Comparison of ENCODE assay signal across 9 mouse cellular contexts in the genomic region with DNA sequence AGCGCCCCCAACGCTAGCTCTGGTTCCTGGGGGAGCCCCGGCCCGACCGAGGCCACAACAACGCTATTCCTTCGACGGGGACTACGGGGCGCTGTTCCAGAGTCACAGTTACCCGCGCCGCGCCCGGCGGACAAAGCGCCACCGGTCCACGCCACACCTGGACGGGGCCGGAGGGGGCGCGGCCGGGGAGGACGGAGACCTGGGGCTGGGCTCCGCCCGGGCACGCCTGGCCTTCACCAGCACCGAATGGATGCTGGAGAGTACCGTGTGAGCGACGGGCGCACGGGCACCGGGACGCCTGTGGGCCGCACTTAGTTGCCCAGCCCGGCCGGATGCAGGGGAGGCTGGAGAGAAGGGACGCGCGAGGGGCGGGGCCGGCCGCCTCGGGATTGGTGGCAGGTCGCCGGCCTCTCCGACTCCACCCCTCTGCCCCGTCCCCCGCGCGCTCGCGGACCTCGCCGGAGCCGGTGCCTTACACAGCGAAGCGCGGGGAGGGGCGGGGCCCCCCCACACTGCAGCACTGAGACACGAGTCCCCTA. TPM values are rescaled to one million over a fixed set of nuclear protein-coding genes. Genes with fewer than 3 reads are reported as not detected.
DNase-seq lines count a peak whose midpoint lies in the region; ATAC-seq and TF ChIP-seq lines count a peak whose summit lies in the region.
"Had no signal": no experiment of that assay in that cellular context is flagged by ENCODE, and none has a peak within 500 bp of the region (broad histone marks: within the 10 kb centered on the region; RNA-seq: fewer than 3 reads in every experiment).

No protein-coding gene starts in this region.

- 1% methylated on average over 54 of the region's 63 CpGs for WGBS in heart, embryonic 12.5 days
- 1% methylated on average over 44 of the region's 63 CpGs for WGBS in kidney, embryonic 14.5 days
- 4% methylated on average over 45 of the region's 63 CpGs for WGBS in lung, postnatal 0 days

- no peaks in the 10 kb centered on the region for H3K9me3 ChIP-seq in heart, embryonic 12.5 days (replicated peaks)
- H3K9me3 ChIP-seq in kidney, embryonic 14.5 days (ENCODE audit: control insufficient read depth, low read length), result no peaks in the 10 kb centered on the region
- H3K9me3 ChIP-seq in lung, postnatal 0 days (ENCODE audit: low read length), result no peaks in the 10 kb centered on the region

- peak overlapping the region; percentile 93 for H3K4me2 ChIP-seq in heart, embryonic 12.5 days
- peak overlapping the region; percentile 88 for H3K4me2 ChIP-seq in kidney, embryonic 14.5 days (replicated peaks; ENCODE audit: low read depth, low read length)
- H3K4me2 ChIP-seq in lung, postnatal 0 days (replicated peaks; ENCODE audit: low read depth, low read length), result peak overlapping the region; percentile 93

- TF ChIP-seq EP300 in lung, postnatal 0 days (IDR thresholded peaks at IDR 0.05), result no peak

- ATAC-seq in heart, embryonic 12.5 days (ENCODE audit: insufficient number of reproducible peaks, low FRiP score), result peak; percentile 80
- ATAC-seq in kidney, embryonic 14.5 days (ENCODE audit: low FRiP score, low TSS enrichment), result peak; percentile 86
- ATAC-seq in lung, postnatal 0 days, result peak; percentile 89

- TF ChIP-seq POLR2A in brain, embryonic 14.5 days (IDR thresholded peaks at IDR 0.05; ENCODE audit: borderline replicate concordance, extremely low read depth, insufficient read depth, insufficient read length, poor library complexity, severe bottlenecking), result 0 out of 2 replicates have a peak, but pooled peaks have one; percentile 21

- peak; percentile 57 for DNase-seq in gastrocnemius, adult 2 months
- DNase-seq in gastrocnemius, postnatal 36 days, result no peak
- peak; percentile 54 for DNase-seq in brain, embryonic 14.5 days (ENCODE audit: low read depth)
- DNase-seq in lung, postnatal 0 days (ENCODE audit: low spot score), result peak; percentile 79
- peak; percentile 81 for DNase-seq in retina, postnatal 1 day
- DNase-seq in MN1 (ENCODE audit: low spot score), result no peak

- H3K9ac ChIP-seq in heart, embryonic 12.5 days, result peak overlapping the region; percentile 76
- peak overlapping the region; percentile 74 for H3K9ac ChIP-seq in kidney, embryonic 14.5 days (ENCODE audit: low read depth, low read length)
- peak overlapping the region; percentile 34 for H3K9ac ChIP-seq in lung, postnatal 0 days (replicated peaks; ENCODE audit: low read depth)

- TF ChIP-seq CTCF in gastrocnemius, adult 2 months (IDR thresholded peaks at IDR 0.05), result 0 out of 2 replicates have a peak, but pooled peaks have one; percentile 2
- TF ChIP-seq CTCF in brain, embryonic 14.5 days (IDR thresholded peaks at IDR 0.05; ENCODE audit: borderline replicate concordance, extremely low read depth, insufficient read depth, insufficient read length), result no peak
- peak; percentile 48 for TF ChIP-seq CTCF in lung, postnatal 0 days (IDR thresholded peaks at IDR 0.05)

- H3K36me3 ChIP-seq in heart, embryonic 12.5 days, result peaks cover 9% of the 10 kb centered on the region
- H3K36me3 ChIP-seq in kidney, embryonic 14.5 days (ENCODE audit: control insufficient read depth, insufficient read depth, low read length), result no peaks in the 10 kb centered on the region
- no peaks in the 10 kb centered on the region for H3K36me3 ChIP-seq in lung, postnatal 0 days (ENCODE audit: insufficient read depth, low read length)

- H3K4me3 ChIP-seq in gastrocnemius, adult 2 months, result peak overlapping the region; percentile 71
- H3K4me3 ChIP-seq in heart, embryonic 12.5 days, result peak overlapping the region; percentile 62
- H3K4me3 ChIP-seq in kidney, embryonic 14.5 days (ENCODE audit: low read length), result peak overlapping the region; percentile 55
- peak overlapping the region; percentile 50 for H3K4me3 ChIP-seq in lung, postnatal 0 days (ENCODE audit: low read depth, low read length)

- H3K27ac ChIP-seq in gastrocnemius, adult 2 months, result no peak overlapping the region
- no peak overlapping the region for H3K27ac ChIP-seq in heart, embryonic 12.5 days (ENCODE audit: poor library complexity, severe bottlenecking)
- no peak overlapping the region for H3K27ac ChIP-seq in kidney, embryonic 14.5 days (ENCODE audit: low read depth, low read length)
- no peak overlapping the region for H3K27ac ChIP-seq in lung, postnatal 0 days (ENCODE audit: low read length)

- peaks cover 24% of the 10 kb centered on the region for H3K27me3 ChIP-seq in heart, embryonic 12.5 days (replicated peaks)
- H3K27me3 ChIP-seq in kidney, embryonic 14.5 days (ENCODE audit: control insufficient read depth, insufficient read depth, low read length), result peaks cover 3% of the 10 kb centered on the region; the same call in 1 of the 2 replicates
- H3K27me3 ChIP-seq in lung, postnatal 0 days (replicated peaks; ENCODE audit: insufficient read depth, low read length), result no peaks in the 10 kb centered on the region

- peaks cover 28% of the 10 kb centered on the region for H3K4me1 ChIP-seq in heart, embryonic 12.5 days (replicated peaks)
- 0 out of 2 replicates have a peak, but pooled peaks cover 8% of the 10 kb centered on the region for H3K4me1 ChIP-seq in kidney, embryonic 14.5 days (ENCODE audit: control insufficient read depth, insufficient read depth, low read length)
- H3K4me1 ChIP-seq in lung, postnatal 0 days (ENCODE audit: insufficient read depth, low read depth, low read length), result 0 out of 2 replicates have a peak, but pooled peaks cover 2% of the 10 kb centered on the region

- intact Hi-C loops in gastrocnemius, adult 2 months (cut with DNase I), result no loop called here
- intact Hi-C loops in gastrocnemius, postnatal 36 days (cut with DNase I), result no loop called here

RNA-seq across cellular contexts. Expression of a gene that starts 15.5 kb away (rescaled TPM):
- under 1 TPM; 0.14 to 0.18 TPM for total RNA-seq in gastrocnemius, adult 2 months (2021)
- under 1 TPM; 0.20 to 0.30 TPM for total RNA-seq in gastrocnemius, postnatal 36 days (2021)
- 61.1 and 87.9 TPM in 2 replicates for polyA plus RNA-seq in brain, embryonic 14.5 days (2012; rRNA removed)
- polyA plus RNA-seq in heart, embryonic 12.5 days (2016; fragmentation: Nextera tagmentation; extraction: Ambion mirVana), result 1.5 and 2.0 TPM in 2 replicates
- 3.2 and 4.9 TPM in 2 replicates for polyA plus RNA-seq in kidney, embryonic 14.5 days (2014; fragmentation: Nextera tagmentation; extraction: Ambion mirVana)
- 0.97 and 1.4 TPM in 2 replicates for polyA plus RNA-seq in lung, postnatal 0 days (2015; fragmentation: Nextera tagmentation; extraction: Ambion mirVana)

RNA-seq across cellular contexts. Expression of a gene that starts 30.0 kb away (rescaled TPM):
- total RNA-seq in gastrocnemius, adult 2 months (2021), result 1 to 10 TPM; 2.1 to 2.4 TPM
- 1 to 10 TPM; 2.2 to 4.4 TPM for total RNA-seq in gastrocnemius, postnatal 36 days (2021)
- 2.8 and 3.3 TPM in 2 replicates for polyA plus RNA-seq in brain, embryonic 14.5 days (2012; rRNA removed)
- 4.9 and 5.4 TPM in 2 replicates for polyA plus RNA-seq in heart, embryonic 12.5 days (2016; fragmentation: Nextera tagmentation; extraction: Ambion mirVana)
- 11.8 and 17.9 TPM in 2 replicates for polyA plus RNA-seq in kidney, embryonic 14.5 days (2014; fragmentation: Nextera tagmentation; extraction: Ambion mirVana)
- polyA plus RNA-seq in lung, postnatal 0 days (2015; fragmentation: Nextera tagmentation; extraction: Ambion mirVana), result 81.0 and 83.1 TPM in 2 replicates

RNA-seq across cellular contexts. Expression of a gene that starts 43.0 kb away (rescaled TPM):
- total RNA-seq in gastrocnemius, adult 2 months (2021), result not detected
- total RNA-seq in gastrocnemius, postnatal 36 days (2021), result not detected
- polyA plus RNA-seq in brain, embryonic 14.5 days (2012; rRNA removed), result not detected in 2 replicates
- polyA plus RNA-seq in heart, embryonic 12.5 days (2016; fragmentation: Nextera tagmentation; extraction: Ambion mirVana), result not detected in 2 replicates
- polyA plus RNA-seq in kidney, embryonic 14.5 days (2014; fragmentation: Nextera tagmentation; extraction: Ambion mirVana), result not detected in 2 replicates
- polyA plus RNA-seq in lung, postnatal 0 days (2015; fragmentation: Nextera tagmentation; extraction: Ambion mirVana), result not detected in 2 replicates
- polyA plus RNA-seq: gonadal fat pad, adult 2 months had no signal

RNA-seq across cellular contexts. Expression of a gene that starts 55.4 kb away (rescaled TPM):
- not detected for total RNA-seq in gastrocnemius, adult 2 months (2021)
- total RNA-seq in gastrocnemius, postnatal 36 days (2021), result not detected
- polyA plus RNA-seq in brain, embryonic 14.5 days (2012; rRNA removed), result not detected in 2 replicates
- not detected in 2 replicates for polyA plus RNA-seq in heart, embryonic 12.5 days (2016; fragmentation: Nextera tagmentation; extraction: Ambion mirVana)
- not detected in 2 replicates for polyA plus RNA-seq in kidney, embryonic 14.5 days (2014; fragmentation: Nextera tagmentation; extraction: Ambion mirVana)
- polyA plus RNA-seq in lung, postnatal 0 days (2015; fragmentation: Nextera tagmentation; extraction: Ambion mirVana), result not detected in 2 replicates
- polyA plus RNA-seq: gonadal fat pad, adult 2 months had no signal

Comparison
In these comparisons a context has a peak if more than half of its experiments do, and no peak if none do; other contexts are left out.
1. DNase-seq: peak in gastrocnemius, adult 2 months (single experiment), brain, embryonic 14.5 days (single experiment), lung, postnatal 0 days (single experiment) and retina, postnatal 1 day (single experiment); none in gastrocnemius, postnatal 36 days (0 of 2) and MN1 (single experiment).
2. RNA of a gene that starts 15.5 kb away (polyA plus RNA-seq): 61.1 to 87.9 TPM in brain, embryonic 14.5 days; 3.2 to 4.9 TPM in kidney, embryonic 14.5 days, 1.5 to 2.0 TPM in heart, embryonic 12.5 days and 0.97 to 1.4 TPM in lung, postnatal 0 days; every median in the first group is over 10 times any median in the second.
3. Peak in every context shown above with its lines, with median percentiles within 50 percentile points of each other: H3K4me3 ChIP-seq, ATAC-seq, H3K4me2 ChIP-seq and H3K9ac ChIP-seq.